Mouse (Mus musculus) frontal cortex, adult 2 months (tissue): Measurements from ENCODE around the gene Cdkn3. TPM values are rescaled to one million over a fixed set of nuclear protein-coding genes. Genes with fewer than 3 reads are reported as not detected.
"Not testable (repeated sequence)": the region's sequence is repeated elsewhere in the genome, so short reads cannot be mapped to it uniquely, and the experiment has no call there.

Experiments used
- DNase-seq, 2 experiments: peaks; one replicate each; pipeline ENCODE4 v3.0.0; 2022; ENCODE audit warnings: low spot score in 1 of 2; ENCODE audit errors: extremely low spot score in 1 of 2
- polyA plus RNA-seq: library from polyadenylated mRNA; depleted of rRNA; stranded (reverse); fragments of >200 nt; gene quantifications from 2 replicates; pipeline ENCODE4 v1.2.3, GENCODE M21; 2012

Gene Cdkn3
- polyA plus RNA-seq, 1 experiment, result 0.70 TPM

DNA sequence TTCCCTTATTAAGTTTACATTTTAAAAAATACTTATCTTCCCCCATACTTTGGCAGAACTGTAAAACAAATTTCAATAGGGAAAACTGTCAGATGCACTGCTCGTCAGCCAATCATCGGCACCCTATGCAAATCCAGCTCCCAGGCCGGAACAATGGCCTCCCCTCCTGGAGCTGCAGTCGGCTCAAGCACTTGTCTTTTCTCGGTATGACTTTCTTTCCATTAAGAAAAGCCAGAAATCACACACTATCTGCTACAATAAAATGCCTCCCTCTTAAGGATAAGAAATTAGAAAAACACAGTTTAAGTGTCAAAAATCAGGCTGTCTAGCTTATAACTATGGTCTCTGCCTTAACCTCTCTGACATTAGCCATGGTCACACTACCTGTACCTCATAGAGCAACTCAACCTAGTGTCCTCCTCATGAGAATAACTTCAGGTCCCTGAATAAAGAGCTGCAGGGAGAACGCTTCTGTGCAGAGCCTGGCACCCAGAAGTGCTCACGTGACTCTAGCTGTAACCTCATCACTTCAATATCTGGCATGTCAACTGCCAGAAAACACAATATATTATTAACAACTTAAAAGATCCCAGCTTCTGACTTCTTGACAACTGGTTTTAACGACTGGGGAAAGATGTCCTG, 22.0 kb downstream of the Cdkn3 start:
- no peak for DNase-seq

DNA sequence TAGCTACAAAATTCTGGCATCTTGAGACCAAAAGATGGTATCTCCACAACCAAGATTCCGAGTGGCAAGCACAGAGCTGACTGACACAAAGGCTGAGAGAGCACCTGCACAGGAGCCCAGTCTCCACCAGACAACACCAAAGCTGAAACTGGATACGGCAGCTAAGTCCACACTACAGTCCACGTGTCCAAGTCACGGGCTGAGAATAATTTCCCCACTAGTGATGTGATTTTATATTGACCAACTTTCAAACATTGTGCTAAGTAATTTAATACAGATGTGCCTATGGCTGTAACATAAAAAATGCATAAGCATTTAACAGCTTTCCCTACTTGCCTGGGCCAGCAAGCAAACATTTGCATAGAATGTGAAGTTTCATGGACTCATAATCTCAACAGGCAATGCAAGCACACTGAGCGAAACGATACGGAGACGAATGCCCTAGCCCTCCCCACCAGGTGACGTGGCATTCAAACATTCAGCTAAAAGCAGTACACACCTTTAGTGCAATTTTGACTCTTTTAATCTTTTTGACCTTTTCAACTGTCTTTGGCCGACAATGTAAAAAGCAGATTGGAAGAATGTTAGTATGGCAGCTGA, 23.1 kb downstream of the Cdkn3 start:
- DNase-seq, result no peak

DNA sequence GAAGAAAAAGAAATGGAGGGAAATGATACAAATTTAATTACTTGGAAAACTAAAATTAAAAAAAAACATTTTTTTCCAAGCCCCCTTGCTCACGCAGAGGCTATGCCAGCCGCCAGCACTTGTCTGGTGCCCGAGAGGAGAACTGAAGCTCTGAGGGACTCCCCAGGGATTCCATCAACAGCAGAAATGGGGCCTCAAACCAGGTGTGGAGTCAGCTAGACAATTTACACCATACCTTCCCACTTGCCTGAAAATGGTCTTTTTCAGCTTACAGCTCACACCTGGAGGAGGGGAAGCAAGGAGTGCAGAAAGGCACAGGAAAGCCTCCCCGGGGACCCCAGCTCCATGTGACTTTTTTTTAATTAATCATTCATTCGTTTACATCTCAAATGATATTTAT, 24.9 kb downstream of the Cdkn3 start:
- no peak for DNase-seq

DNA sequence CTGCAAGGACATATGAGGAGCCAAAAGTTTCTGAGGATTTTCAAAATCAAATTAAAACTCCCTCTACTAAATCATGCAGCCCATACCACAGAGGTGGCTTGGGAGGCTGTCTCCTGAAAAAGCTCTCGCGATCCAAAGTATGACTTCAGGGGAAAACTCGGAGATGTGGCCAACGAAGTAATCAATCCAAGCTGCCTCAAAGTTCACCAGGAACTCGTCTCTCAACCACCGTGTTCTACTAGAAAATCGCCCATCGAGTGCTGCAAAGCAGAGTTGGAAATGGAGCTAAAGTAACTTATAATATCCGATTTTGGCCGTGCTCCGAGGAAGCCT, 27.1 kb downstream of the Cdkn3 start:
- no peak for DNase-seq

DNA sequence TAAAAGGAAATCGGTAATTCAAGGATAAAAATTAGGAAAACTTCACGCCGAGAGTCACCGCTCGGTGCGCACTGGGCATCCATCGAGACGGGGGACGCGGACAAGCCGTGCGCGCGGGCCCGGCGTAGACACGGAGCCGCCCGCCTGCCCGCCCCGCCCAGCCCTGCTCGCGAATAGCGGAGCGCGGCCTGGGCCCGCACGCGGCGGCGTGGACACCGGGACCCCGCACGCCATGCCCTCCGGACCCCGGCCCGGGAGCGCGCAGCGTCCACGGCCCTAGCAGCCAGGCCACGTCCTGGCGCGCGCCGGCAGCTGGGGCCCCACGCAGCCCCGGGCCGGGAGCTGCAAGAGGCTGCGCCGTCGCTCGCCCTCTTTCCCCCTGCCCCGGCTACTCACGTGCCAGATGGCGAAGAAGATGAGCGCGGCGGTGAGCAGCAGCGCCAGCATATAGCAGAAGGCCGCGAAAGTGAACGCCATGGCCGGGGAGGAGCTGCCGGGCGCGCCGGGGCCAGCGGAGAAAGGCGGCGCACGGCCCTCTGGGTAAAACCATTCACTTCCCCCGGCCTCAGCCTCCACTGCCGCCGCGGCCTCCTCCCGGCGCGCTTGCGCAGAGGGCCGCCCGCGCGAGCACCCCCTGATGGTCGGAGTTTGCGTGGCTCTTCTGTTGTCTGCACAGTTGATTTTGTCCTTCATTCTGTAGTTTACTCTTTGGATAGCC, 27.6 kb downstream of the Cdkn3 start, which contains the start of gene Cnih1:
TSS of gene Cnih1 (minus strand) at position 625 of the 718 bp plus-strand sequence.
- peak; percentile 56 to 93 for DNase-seq

DNA sequence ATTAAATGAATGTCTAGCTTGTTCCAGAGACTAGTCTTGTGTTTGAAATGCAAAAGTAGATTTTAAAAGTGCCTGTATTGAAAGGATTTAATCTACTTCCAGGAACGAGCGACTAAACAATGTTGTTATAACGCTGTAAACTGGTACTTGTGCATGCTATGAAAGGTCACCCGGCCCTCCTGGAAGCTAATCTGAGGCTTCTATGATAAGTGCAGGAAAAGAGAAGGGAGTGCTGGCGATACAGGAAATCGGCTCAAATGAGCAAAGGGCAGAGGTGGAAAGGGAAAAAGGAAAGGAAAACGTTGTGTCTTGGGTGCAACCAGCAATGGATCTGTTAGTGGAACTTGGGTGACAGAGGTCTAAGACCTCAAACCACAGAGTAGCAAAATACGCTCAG, 28.2 kb downstream of the Cdkn3 start:
- no peak for DNase-seq

DNA sequence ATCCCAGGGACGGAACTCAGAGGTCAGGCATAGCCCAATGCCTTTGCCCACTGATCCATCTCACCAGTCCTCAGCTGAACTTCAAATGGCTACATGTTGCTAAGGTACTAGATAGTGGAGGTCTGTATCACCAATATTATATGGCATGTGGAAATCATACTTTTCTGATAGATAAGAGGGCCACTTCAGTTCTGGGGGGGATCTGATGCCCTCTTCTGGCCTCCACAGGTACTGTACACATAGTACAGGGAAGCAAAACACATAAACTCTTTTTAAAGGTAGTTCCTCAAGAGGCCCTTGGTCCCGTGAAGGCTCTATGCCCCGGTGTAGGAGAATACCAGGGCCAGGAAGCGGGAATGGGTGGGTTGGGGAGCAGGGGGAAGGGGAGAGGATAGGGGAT, 30.0 kb downstream of the Cdkn3 start:
- no peak for DNase-seq

DNA sequence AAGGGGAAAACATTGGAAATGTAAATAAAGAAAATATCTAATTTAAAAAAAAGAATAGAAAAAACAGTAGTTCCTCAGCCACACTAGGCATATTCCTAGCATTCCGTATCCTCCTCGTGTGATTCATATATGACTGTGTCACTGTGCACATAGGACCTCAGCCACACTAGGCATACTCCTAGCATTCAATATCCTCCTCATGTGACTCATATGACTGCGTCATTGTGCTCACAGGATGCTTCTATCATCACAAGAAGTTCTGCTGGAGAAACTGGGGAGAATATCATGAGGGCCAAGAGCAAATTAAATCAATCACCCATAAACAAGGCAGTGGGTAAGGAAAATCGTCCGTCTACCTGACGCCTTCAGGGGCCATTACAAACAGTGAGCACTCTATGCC, 30.4 kb downstream of the Cdkn3 start:
- no peak for DNase-seq

DNA sequence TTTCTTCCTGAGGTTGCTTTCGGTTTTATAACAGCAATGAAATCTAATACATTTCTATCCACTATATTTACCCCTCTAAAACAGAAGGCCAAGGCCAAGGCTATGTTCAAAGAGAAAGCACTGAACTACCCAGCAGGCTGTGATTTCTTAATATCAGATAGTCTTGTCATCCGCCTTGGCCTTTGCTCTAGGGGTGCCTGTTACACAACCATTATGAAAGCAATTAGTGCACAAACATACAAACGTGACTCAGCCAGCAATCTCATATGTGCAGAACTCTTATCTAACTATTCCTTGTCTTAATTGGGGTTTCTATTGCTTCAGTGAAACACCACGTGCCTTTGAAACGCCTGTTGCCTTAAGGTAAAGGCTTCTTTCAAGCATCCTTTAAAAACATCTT, 33.8 kb downstream of the Cdkn3 start:
- DNase-seq, result no peak

DNA sequence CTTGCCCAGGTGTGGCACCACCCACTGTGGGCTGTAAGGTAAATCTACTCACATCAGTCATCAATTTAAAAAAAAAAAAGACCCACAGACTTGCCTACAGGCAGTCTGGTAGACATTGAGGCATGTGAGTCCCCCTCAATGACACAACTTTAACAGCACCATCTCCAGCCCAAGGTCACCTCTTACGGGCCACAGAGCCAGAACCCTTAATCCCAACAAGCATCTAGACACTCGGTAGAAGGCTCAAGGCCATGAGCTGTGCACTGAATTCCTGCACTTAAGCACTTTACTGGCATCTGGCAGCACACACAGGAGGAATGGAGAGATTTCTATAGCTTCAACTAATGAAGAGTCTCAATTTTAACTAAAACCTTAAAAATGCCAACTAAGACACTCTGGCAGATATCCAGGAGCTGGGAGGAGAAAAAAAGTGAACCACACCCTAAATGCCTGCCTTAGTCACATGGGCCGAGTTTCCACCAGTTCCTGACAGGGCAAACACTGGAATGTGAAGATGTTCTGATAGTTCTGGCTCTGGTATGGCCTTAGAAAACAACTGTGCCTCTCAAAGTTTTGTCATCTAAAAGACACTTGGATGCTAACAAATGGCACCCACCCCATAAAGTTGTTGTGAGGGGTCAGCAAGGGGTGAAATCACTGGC, 40.5 kb downstream of the Cdkn3 start:
- no peak for DNase-seq

DNA sequence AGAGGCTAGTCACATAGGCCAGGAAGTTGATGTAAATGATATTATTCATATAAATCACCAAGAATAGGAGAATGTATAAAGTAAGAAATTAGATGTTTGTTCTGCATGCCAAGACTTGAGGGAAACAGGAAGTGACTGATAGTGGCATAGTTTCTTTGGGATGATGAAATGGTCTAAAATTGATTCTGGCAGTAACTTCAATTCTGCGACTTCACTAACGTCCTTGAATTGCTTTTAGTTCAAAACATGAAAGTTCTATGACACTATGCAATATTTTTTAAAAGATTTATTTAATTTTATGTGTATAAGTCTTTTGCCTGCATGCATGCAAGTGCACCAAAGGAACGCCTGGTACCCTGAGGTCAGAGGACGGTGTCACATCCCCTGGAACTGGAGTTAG, 42.9 kb downstream of the Cdkn3 start:
- DNase-seq, result no peak

DNA sequence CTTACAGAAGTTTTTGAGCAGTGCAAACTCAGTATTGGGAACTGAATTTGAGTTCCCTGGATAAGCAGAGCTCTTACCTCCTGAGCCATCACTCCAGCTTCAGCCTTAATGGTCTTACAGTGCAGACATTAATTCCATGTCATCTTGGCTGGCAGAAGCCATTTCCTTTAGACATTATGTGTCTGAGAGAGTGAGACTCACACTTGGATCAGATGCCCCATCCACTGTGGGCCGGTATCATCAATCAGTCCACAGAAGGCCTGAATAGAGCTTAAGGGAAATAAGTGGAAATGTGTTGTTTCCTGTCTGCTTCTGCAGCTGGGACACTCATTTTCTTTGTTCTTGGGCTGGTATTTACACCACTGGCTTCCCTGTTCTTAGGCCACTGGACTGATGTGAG, 43.5 kb downstream of the Cdkn3 start:
- no peak for DNase-seq

DNA sequence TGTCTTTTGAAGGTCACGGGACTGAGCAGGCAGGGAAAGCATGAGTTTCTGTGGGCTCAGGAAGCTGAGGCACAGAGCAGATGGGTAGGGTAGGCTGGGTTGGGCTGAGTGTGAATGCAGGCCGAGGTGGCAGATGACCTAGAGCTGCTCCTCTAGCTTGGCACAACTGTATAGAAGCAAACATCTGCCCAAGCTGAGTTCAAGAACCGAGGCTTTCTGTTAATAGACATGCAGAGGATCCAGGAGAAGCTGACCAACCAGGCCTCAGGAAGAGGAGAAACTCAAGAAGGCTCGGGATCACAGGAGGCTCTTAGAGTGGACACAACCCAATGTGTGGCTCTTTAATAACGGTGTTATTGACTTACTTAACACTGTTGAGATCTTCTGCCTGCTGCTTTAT, 45.8 kb downstream of the Cdkn3 start:
- DNase-seq, result no peak

DNA sequence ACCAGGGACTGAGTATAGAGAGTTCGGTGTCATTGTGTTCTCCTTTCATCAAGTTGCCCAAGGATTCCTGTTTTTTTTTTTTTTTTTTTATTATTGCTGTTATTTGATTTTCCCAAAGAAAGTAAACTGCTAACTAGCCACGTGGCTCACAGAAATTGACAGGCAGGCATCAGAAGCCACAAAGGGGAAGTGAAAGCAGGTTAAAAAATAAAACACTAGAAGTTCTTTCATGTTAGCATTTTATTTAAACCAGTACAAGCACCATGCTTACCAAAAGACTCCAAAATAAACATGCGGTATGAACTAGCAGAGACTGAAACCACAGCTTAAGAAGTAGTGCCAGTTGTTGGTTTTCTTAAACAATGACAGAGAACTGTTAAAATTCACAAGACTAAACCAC, 47.6 kb downstream of the Cdkn3 start:
- DNase-seq, result no peak

DNA sequence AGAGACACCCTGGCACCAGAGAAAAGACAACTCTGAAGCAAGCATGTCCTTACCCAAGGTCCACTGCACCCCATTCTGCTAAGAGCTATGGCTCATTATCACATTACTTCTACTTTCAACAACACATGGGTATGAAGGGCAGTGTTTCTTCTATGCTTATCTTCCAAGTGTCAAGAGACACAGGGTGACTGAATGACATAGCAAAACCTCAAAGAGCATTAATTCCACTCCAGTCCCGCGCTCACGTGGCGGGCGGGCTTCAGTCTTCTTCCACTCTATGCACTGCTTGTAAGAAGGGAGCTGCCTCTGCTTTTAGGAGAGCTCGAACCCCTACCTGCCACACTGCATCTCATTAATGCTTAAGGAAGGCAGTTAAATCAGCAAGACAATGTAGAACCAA, 55.3 kb downstream of the Cdkn3 start:
- no peak for DNase-seq

DNA sequence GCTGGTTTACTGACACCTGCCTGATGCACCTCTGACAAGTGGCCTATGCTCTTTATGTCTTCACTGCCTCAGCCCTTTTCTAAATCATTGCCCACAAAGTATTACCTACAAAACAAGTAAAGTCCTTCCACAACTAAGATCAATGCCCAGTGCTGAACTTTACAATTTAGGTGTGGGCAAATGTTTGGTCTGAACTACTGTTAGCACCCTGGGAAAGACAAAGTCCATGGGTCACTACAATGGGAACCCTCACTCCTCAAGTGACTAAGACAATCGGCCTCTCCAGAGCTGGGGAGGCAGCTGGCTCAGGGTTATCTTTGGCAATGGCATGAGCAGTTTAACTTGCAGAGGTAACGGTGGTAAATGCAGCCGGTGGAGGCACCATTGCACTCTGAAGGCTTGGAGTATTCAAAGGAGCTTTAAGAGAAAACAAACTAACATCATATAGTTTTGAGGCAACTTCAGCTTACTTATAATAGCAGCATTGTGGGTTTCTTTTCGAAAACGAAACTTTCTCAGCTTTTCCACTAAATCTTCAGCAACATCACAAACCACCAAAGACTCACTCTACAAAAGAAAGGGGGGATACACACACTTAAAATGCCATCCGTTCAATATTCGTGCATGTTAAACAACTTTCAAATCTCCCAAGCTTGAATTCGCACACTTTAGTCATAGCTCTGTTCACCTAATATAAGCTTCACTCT, 56.7 kb downstream of the Cdkn3 start:
- no peak for DNase-seq

DNA sequence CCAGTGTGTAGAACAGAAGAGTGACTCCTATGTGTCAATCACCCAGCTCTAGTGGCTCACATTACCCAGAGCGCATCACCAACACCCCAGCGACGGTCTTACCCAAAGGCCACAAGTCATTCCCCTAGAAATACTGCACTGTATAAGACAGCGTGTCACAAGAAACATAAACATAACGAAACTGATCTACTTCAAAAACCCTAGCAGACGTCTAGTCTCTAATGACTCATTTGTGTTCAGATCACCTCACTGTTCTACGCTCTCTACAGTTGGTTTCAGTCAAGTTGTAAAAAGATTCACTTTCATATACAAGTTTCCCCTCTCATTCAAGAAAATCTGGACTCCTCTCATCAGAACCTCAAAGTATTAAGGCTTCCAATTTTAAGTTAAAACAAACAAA, 58.4 kb downstream of the Cdkn3 start:
- no peak for DNase-seq

DNA sequence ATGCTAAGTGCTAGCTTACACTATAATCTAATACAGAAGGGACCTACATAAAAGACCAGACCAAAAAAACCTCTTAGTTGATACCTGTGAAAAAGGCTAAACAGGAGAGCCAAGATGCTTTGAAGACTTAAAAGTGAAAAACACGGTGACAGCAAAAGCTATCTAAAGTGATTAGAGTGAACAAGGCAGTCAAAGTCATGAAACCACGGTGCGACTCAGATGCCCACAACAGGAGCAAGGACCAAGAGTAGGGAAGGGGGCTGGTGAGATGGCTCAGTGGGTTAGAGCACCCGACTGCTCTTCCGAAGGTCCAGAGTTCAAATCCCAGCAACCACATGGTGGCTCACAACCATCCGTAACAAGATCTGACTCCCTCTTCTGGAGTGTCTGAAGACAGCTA, 59.6 kb downstream of the Cdkn3 start:
- DNase-seq, result not testable (repeated sequence)
